9 mouse cellular contexts compared by ENCODE assay signal in the genomic region with DNA sequence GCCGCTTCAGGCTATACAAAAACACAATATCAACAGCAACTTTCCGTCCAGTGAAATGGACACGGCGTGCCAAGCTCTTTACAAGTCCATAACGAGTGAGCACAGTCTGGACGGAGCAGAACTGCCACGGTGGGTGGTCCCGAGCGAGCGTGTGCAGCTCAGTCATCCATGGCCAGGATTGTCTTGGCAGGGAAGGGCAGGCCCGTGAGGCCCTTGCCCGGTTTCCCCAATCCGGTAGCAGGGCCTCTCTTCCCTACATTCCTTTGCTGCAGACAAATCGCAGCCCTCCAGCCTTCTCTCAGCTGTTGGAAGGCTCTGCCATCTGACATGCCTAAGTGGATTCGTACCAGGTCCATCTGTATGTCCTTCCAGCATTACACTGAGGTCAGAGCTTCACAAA.
A peak's percentile ranks its signal among the peaks of the same experiment; 100 is the strongest.
DNase-seq lines count a peak whose midpoint lies in the region; ATAC-seq lines count a peak whose summit lies in the region.
"Had no signal": no experiment of that assay in that cellular context is flagged by ENCODE, and none has a peak within 500 bp of the region (broad histone marks: within the 10 kb centered on the region; RNA-seq: fewer than 3 reads in every experiment).

No protein-coding gene starts in this region.

- peak; percentile 83 for ATAC-seq in kidney, embryonic 15.5 days (replicated peaks; ENCODE audit: low FRiP score)
- ATAC-seq in forebrain, embryonic 11.5 days (replicated peaks; ENCODE audit: low FRiP score) = peak; percentile 73

- H3K4me3 ChIP-seq in kidney, embryonic 15.5 days (replicated peaks) = no peak overlapping the region
- H3K4me3 ChIP-seq in forebrain, embryonic 11.5 days (ENCODE audit: low read depth, low read length) = no peak overlapping the region
- H3K4me3 ChIP-seq: erythroblast, embryonic 14.5 days had no signal

- intact Hi-C loops in heart, postnatal 36 days (cut with DNase I) = no loop called here

- no peak for DNase-seq in kidney, adult 8-10 months
- DNase-seq in forebrain, embryonic 11.5 days (ENCODE audit: low spot score) = peak; percentile 69
- peak; percentile 12 to 34 for DNase-seq in heart, postnatal 36 days
- DNase-seq in mesoderm, embryonic 11.5 days (ENCODE audit: low read depth, low spot score) = peak; percentile 56
- DNase-seq in B cell, adult 2 months = no peak
- no peak for DNase-seq in layer of hippocampus, adult 18-20 months (ENCODE audit: low spot score in 2 of 2)
- DNase-seq in right cerebral cortex, postnatal 25 days = no peak

- 34% methylated on average over 15 of the region's 15 CpGs for WGBS in kidney, embryonic 15.5 days
- WGBS in forebrain, embryonic 11.5 days = 40% methylated on average over 15 of the region's 15 CpGs

- no peak overlapping the region for H3K9ac ChIP-seq in kidney, embryonic 15.5 days
- H3K9ac ChIP-seq in forebrain, embryonic 11.5 days (ENCODE audit: low read length) = no peak overlapping the region

- peak overlapping the region; percentile 61 for H3K27ac ChIP-seq in kidney, embryonic 15.5 days
- no peak overlapping the region for H3K27ac ChIP-seq in forebrain, embryonic 11.5 days (ENCODE audit: low read depth, low read length)

- H3K27me3 ChIP-seq in kidney, embryonic 15.5 days = no peaks in the 10 kb centered on the region
- H3K27me3 ChIP-seq in forebrain, embryonic 11.5 days (ENCODE audit: control insufficient read depth, insufficient read depth, low read length) = no peaks in the 10 kb centered on the region

- H3K4me1 ChIP-seq in kidney, embryonic 15.5 days = peaks cover 62% of the 10 kb centered on the region
- peaks cover 3% of the 10 kb centered on the region; the same call in 1 of the 2 replicates for H3K4me1 ChIP-seq in forebrain, embryonic 11.5 days (replicated peaks; ENCODE audit: control insufficient read depth, insufficient read depth, low read length)

- no peaks in the 10 kb centered on the region for H3K36me3 ChIP-seq in kidney, embryonic 15.5 days
- H3K36me3 ChIP-seq in forebrain, embryonic 11.5 days (ENCODE audit: control insufficient read depth, insufficient read depth, low read length) = no peaks in the 10 kb centered on the region

- peak overlapping the region; percentile 45 for H3K4me2 ChIP-seq in kidney, embryonic 15.5 days
- H3K4me2 ChIP-seq in forebrain, embryonic 11.5 days (ENCODE audit: low read depth, low read length, severe bottlenecking) = no peak overlapping the region

- no peaks in the 10 kb centered on the region for H3K9me3 ChIP-seq in kidney, embryonic 15.5 days (replicated peaks)
- H3K9me3 ChIP-seq in forebrain, embryonic 11.5 days (ENCODE audit: control insufficient read depth, low read length) = no peaks in the 10 kb centered on the region

Comparison
In these comparisons a context has a peak if more than half of its experiments do, and no peak if none do; other contexts are left out.
1. DNase-seq: peak in forebrain, embryonic 11.5 days (single experiment), heart, postnatal 36 days (2 of 2) and mesoderm, embryonic 11.5 days (single experiment); none in kidney, adult 8-10 months (0 of 2), B cell, adult 2 months (0 of 2), layer of hippocampus, adult 18-20 months (0 of 2) and right cerebral cortex, postnatal 25 days (single experiment).